Mouse (Mus musculus): Measurements from ENCODE around the gene Hoxd9. TPM values are rescaled to one million over a fixed set of nuclear protein-coding genes. Genes with fewer than 3 reads are reported as not detected.

Gene Hoxd9
- 0.13 TPM in 1 of 2 replicates, not detected in the other for polyA plus RNA-seq (2014; fragmentation: Nextera tagmentation; extraction: Ambion mirVana)

GRCm38 (mm10) chr2:74697567-74698121 lies at the start of gene Hoxd9:
Gene Hoxd9 (plus strand): TSS chr2:74697727.
- no peaks in the 10 kb centered on the region for H3K9me3 ChIP-seq (ENCODE audit: low read depth, low read length)
- peak within 1 kb of the TSS; percentile 59 for H3K4me2 ChIP-seq
- WGBS, result under 1% methylated on average over 43 of the region's 43 CpGs
- no peak for TF ChIP-seq CTCF (IDR thresholded peaks at IDR 0.05; ENCODE audit: low read depth)
- H3K36me3 ChIP-seq (ENCODE audit: insufficient read depth), result no peaks in the 10 kb centered on the region
- 0 out of 2 replicates have a peak within 1 kb of the TSS, but pooled peaks have one; percentile 16 for H3K9ac ChIP-seq
- H3K27ac ChIP-seq (ENCODE audit: low read depth), result no peak within 1 kb of the TSS
- peaks cover 99% of the 10 kb centered on the region for H3K27me3 ChIP-seq (ENCODE audit: insufficient read depth, low read length)
- peak within 1 kb of the TSS; percentile 36 for H3K4me3 ChIP-seq (ENCODE audit: low read depth, low read length)
- ATAC-seq (ENCODE audit: insufficient read depth) (peak; percentile 65; the same call in 1 of the 2 replicates), DNase-seq (peak; percentile 55)
- no peaks in the 10 kb centered on the region for H3K4me1 ChIP-seq (ENCODE audit: insufficient read depth)

GRCm38 (mm10) chr2:74652996-74653340 lies 44.6 kb upstream of the Hoxd9 start:
- H3K27me3 ChIP-seq (ENCODE audit: insufficient read depth, low read length), result peaks cover 92% of the 10 kb centered on the region
- no peaks in the 10 kb centered on the region for H3K9me3 ChIP-seq (ENCODE audit: low read depth, low read length)
- WGBS, result 49% methylated on average over 2 of the region's 2 CpGs
- H3K9ac ChIP-seq, result no peak overlapping the region
- H3K27ac ChIP-seq (ENCODE audit: low read depth), result no peak overlapping the region
- H3K4me1 ChIP-seq (ENCODE audit: insufficient read depth), result no peaks in the 10 kb centered on the region
- H3K4me3 ChIP-seq (ENCODE audit: low read depth, low read length), result no peak overlapping the region
- DNase-seq (no peak), ATAC-seq (ENCODE audit: insufficient read depth) (no peak)
- H3K36me3 ChIP-seq (ENCODE audit: insufficient read depth), result no peaks in the 10 kb centered on the region
- no peak overlapping the region for H3K4me2 ChIP-seq
- no peak for TF ChIP-seq CTCF (IDR thresholded peaks at IDR 0.05; ENCODE audit: low read depth)

GRCm38 (mm10) chr2:74653781-74654535 lies 43.6 kb upstream of the Hoxd9 start:
- no peak for TF ChIP-seq CTCF (IDR thresholded peaks at IDR 0.05; ENCODE audit: low read depth)
- H3K9me3 ChIP-seq (ENCODE audit: low read depth, low read length), result no peaks in the 10 kb centered on the region
- DNase-seq (no peak), ATAC-seq (ENCODE audit: insufficient read depth) (no peak)
- H3K36me3 ChIP-seq (ENCODE audit: insufficient read depth), result no peaks in the 10 kb centered on the region
- no peaks in the 10 kb centered on the region for H3K4me1 ChIP-seq (ENCODE audit: insufficient read depth)
- H3K4me2 ChIP-seq, result no peak overlapping the region
- 19% methylated on average over 17 of the region's 17 CpGs for WGBS
- peaks cover 92% of the 10 kb centered on the region for H3K27me3 ChIP-seq (ENCODE audit: insufficient read depth, low read length)
- H3K9ac ChIP-seq, result no peak overlapping the region
- no peak overlapping the region for H3K4me3 ChIP-seq (ENCODE audit: low read depth, low read length)
- H3K27ac ChIP-seq (ENCODE audit: low read depth), result no peak overlapping the region

GRCm38 (mm10) chr2:74654743-74655419 lies 42.6 kb upstream of the Hoxd9 start:
- Histone ChIP-seq H3K27me3 (ENCODE audit: insufficient read depth, low read length) (peaks cover 92% of the 10 kb centered on the region), H3K36me3 (ENCODE audit: insufficient read depth) (no peaks in the 10 kb centered on the region), H3K27ac (ENCODE audit: low read depth) (no peak overlapping the region), H3K4me1 (ENCODE audit: insufficient read depth) (no peaks in the 10 kb centered on the region), H3K4me3 (ENCODE audit: low read depth, low read length) (peak overlapping the region; percentile 37), H3K9me3 (ENCODE audit: low read depth, low read length) (no peaks in the 10 kb centered on the region), H3K9ac (no peak overlapping the region), H3K4me2 (no peak overlapping the region)
- no peak for ATAC-seq (ENCODE audit: insufficient read depth)
- no peak for DNase-seq
- WGBS, result 6% methylated on average over 20 of the region's 20 CpGs
- TF ChIP-seq CTCF (IDR thresholded peaks at IDR 0.05; ENCODE audit: low read depth), result no peak

- DNase-seq, result no peak
- peak overlapping the region; percentile 61 for H3K4me2 ChIP-seq
- H3K4me3 ChIP-seq (ENCODE audit: low read depth, low read length), result peak overlapping the region; percentile 37
- H3K4me1 ChIP-seq (ENCODE audit: insufficient read depth), result no peaks in the 10 kb centered on the region
- 0 out of 2 replicates have a peak overlapping the region, but pooled peaks have one; percentile 26 for H3K9ac ChIP-seq
- TF ChIP-seq CTCF (IDR thresholded peaks at IDR 0.05; ENCODE audit: low read depth), result no peak
- H3K9me3 ChIP-seq (ENCODE audit: low read depth, low read length), result no peaks in the 10 kb centered on the region
- H3K36me3 ChIP-seq (ENCODE audit: insufficient read depth), result no peaks in the 10 kb centered on the region
- ATAC-seq (ENCODE audit: insufficient read depth), result no peak; the same call in 1 of the 2 replicates
- H3K27me3 ChIP-seq (ENCODE audit: insufficient read depth, low read length), result peaks cover 91% of the 10 kb centered on the region
- WGBS, result under 1% methylated on average over 47 of the region's 47 CpGs
- no peak overlapping the region for H3K27ac ChIP-seq (ENCODE audit: low read depth)
Observed at GRCm38 (mm10) chr2:74655420-74655781, 42.1 kb upstream of the Hoxd9 start.

GRCm38 (mm10) chr2:74655821-74656631 lies 41.5 kb upstream of the Hoxd9 start:
- Histone ChIP-seq H3K9ac (0 out of 2 replicates have a peak overlapping the region, but pooled peaks have one; percentile 26), H3K36me3 (ENCODE audit: insufficient read depth) (no peaks in the 10 kb centered on the region), H3K27ac (ENCODE audit: low read depth) (no peak overlapping the region), H3K4me3 (ENCODE audit: low read depth, low read length) (peak overlapping the region; percentile 37), H3K27me3 (ENCODE audit: insufficient read depth, low read length) (peaks cover 91% of the 10 kb centered on the region), H3K4me2 (peak overlapping the region; percentile 61), H3K9me3 (ENCODE audit: low read depth, low read length) (no peaks in the 10 kb centered on the region), H3K4me1 (ENCODE audit: insufficient read depth) (no peaks in the 10 kb centered on the region)
- no peak for TF ChIP-seq CTCF (IDR thresholded peaks at IDR 0.05; ENCODE audit: low read depth)
- ATAC-seq (ENCODE audit: insufficient read depth) (peak; percentile 23; the same call in 1 of the 2 replicates), DNase-seq (no peak)
- WGBS, result under 1% methylated on average over 55 of the region's 69 CpGs

Data from lung, embryonic 14.5 days (tissue).